Mouse (Mus musculus) olfactory bulb, adult 2 months (tissue): ENCODE data around the gene Gfi1.

Experiments used
- CTCF ChIP-seq: fragments of 200-500 bp; IDR thresholded peaks from 2 replicates; pipeline ENCODE4 v1.5.1; 2012; ENCODE audit warnings: low read depth, mild to moderate bottlenecking, low read length, moderate library complexity; ENCODE audit not compliant: insufficient read depth
- POLR2A ChIP-seq: fragments of 200-500 bp; IDR thresholded peaks from 2 replicates; pipeline ENCODE4 v1.6.1; 2012; ENCODE audit warnings: mild to moderate bottlenecking, low read depth, low read length, moderate library complexity; ENCODE audit not compliant: insufficient read depth

- TF ChIP-seq CTCF = no peak
- no peak for TF ChIP-seq POLR2A
Observed at GRCm38 (mm10) chr5:107726281-107727006, 608 bp upstream of the Gfi1 start.
